Mouse (Mus musculus): Measurements from ENCODE around the gene Calcoco1. TPM values are rescaled to one million over a fixed set of nuclear protein-coding genes. Genes with fewer than 3 reads are reported as not detected.
A peak's percentile ranks its signal among the peaks of the same experiment; 100 is the strongest.

Gene Calcoco1
- polyA plus RNA-seq, 1 experiment from 2014 or later: 41.3 TPM

DNA sequence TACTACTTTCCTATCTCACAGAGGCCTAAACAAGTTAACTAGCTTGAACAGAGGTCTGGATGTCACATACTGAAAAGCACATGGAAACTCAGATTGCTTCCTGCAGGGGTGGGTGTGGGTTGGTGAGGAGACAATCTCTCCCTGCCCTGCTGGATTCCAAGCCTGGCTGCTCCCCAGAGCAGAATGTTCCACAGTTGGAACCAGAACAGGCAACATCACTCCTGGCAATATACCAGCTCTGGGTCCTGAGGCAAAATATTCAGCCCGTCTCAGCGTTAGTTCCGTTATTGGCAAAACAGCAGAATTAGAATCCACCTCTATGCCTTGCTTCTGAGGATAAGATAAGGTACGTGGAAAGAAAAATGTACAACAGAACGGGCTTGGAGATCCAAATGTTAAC is 28.3 kb upstream of the Calcoco1 start:
- ATAC-seq (ENCODE audit: low FRiP score, low TSS enrichment): no peak
- Histone ChIP-seq H3K9ac (ENCODE audit: low read depth, low read length) (no peak overlapping the region), H3K27me3 (ENCODE audit: control insufficient read depth, insufficient read depth, low read length) (peaks cover 29% of the 10 kb centered on the region), H3K27ac (ENCODE audit: low read depth, low read length) (no peak overlapping the region), H3K9me3 (ENCODE audit: control insufficient read depth, low read length) (no peaks in the 10 kb centered on the region), H3K4me3 (ENCODE audit: low read length) (no peak overlapping the region), H3K4me1 (ENCODE audit: control insufficient read depth, insufficient read depth, low read length) (peaks cover 8% of the 10 kb centered on the region), H3K4me2 (replicated peaks; ENCODE audit: low read depth, low read length) (no peak overlapping the region), H3K36me3 (ENCODE audit: control insufficient read depth, insufficient read depth, low read length) (no peaks in the 10 kb centered on the region)
- WGBS: 65% methylated on average over 5 of the region's 5 CpGs

GRCm38 (mm10) chr15:102749103-102749502 is 27.1 kb upstream of the Calcoco1 start:
- WGBS: 38% methylated on average over 1 of the region's 1 CpGs
- Histone ChIP-seq H3K9me3 (ENCODE audit: control insufficient read depth, low read length) (no peaks in the 10 kb centered on the region), H3K9ac (ENCODE audit: low read depth, low read length) (no peak overlapping the region), H3K27me3 (ENCODE audit: control insufficient read depth, insufficient read depth, low read length) (peaks cover 41% of the 10 kb centered on the region), H3K36me3 (ENCODE audit: control insufficient read depth, insufficient read depth, low read length) (no peaks in the 10 kb centered on the region), H3K4me3 (ENCODE audit: low read length) (no peak overlapping the region), H3K27ac (ENCODE audit: low read depth, low read length) (no peak overlapping the region), H3K4me1 (ENCODE audit: control insufficient read depth, insufficient read depth, low read length) (peaks cover 11% of the 10 kb centered on the region), H3K4me2 (replicated peaks; ENCODE audit: low read depth, low read length) (no peak overlapping the region)
- ATAC-seq (ENCODE audit: low FRiP score, low TSS enrichment): no peak; the same call in 1 of the 2 replicates

GRCm38 (mm10) chr15:102747853-102748252 is 25.9 kb upstream of the Calcoco1 start:
- Histone ChIP-seq H3K27me3 (ENCODE audit: control insufficient read depth, insufficient read depth, low read length) (peaks cover 53% of the 10 kb centered on the region), H3K9ac (ENCODE audit: low read depth, low read length) (no peak overlapping the region), H3K27ac (ENCODE audit: low read depth, low read length) (no peak overlapping the region), H3K4me1 (ENCODE audit: control insufficient read depth, insufficient read depth, low read length) (peaks cover 16% of the 10 kb centered on the region), H3K36me3 (ENCODE audit: control insufficient read depth, insufficient read depth, low read length) (no peaks in the 10 kb centered on the region), H3K9me3 (ENCODE audit: control insufficient read depth, low read length) (no peaks in the 10 kb centered on the region), H3K4me2 (replicated peaks; ENCODE audit: low read depth, low read length) (peak overlapping the region; percentile 92), H3K4me3 (ENCODE audit: low read length) (no peak overlapping the region)
- 28% methylated on average over 8 of the region's 8 CpGs for WGBS
- ATAC-seq (ENCODE audit: low FRiP score, low TSS enrichment): no peak

DNA sequence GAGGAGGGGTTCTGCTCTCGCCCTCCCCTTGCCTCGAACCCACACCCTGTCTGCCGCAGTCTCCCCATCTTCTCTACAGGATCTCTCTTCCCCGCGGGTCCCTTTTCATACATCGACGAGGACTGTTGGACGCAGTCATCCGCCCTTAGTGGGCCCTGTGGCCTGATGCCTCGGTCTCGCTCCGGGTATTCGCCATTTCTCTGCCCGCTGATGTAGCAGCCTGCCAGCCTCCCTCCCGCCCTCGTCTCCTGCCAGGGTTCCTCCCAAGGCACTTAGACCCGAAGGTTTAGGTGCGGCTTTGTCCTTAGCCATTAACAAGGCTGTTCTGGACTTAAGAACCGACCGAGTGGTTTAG is 25.3 kb upstream of the Calcoco1 start:
- Histone ChIP-seq H3K4me1 (ENCODE audit: control insufficient read depth, insufficient read depth, low read length) (peaks cover 16% of the 10 kb centered on the region), H3K27ac (ENCODE audit: low read depth, low read length) (0 out of 2 replicates have a peak overlapping the region, but pooled peaks have one; percentile 3), H3K9ac (ENCODE audit: low read depth, low read length) (peak overlapping the region; percentile 61), H3K36me3 (ENCODE audit: control insufficient read depth, insufficient read depth, low read length) (no peaks in the 10 kb centered on the region), H3K9me3 (ENCODE audit: control insufficient read depth, low read length) (no peaks in the 10 kb centered on the region), H3K4me2 (replicated peaks; ENCODE audit: low read depth, low read length) (peak overlapping the region; percentile 92), H3K27me3 (ENCODE audit: control insufficient read depth, insufficient read depth, low read length) (peaks cover 54% of the 10 kb centered on the region), H3K4me3 (ENCODE audit: low read length) (peak overlapping the region; percentile 45)
- no peak for ATAC-seq (ENCODE audit: low FRiP score, low TSS enrichment)
- WGBS: under 1% methylated on average over 20 of the region's 20 CpGs

DNA sequence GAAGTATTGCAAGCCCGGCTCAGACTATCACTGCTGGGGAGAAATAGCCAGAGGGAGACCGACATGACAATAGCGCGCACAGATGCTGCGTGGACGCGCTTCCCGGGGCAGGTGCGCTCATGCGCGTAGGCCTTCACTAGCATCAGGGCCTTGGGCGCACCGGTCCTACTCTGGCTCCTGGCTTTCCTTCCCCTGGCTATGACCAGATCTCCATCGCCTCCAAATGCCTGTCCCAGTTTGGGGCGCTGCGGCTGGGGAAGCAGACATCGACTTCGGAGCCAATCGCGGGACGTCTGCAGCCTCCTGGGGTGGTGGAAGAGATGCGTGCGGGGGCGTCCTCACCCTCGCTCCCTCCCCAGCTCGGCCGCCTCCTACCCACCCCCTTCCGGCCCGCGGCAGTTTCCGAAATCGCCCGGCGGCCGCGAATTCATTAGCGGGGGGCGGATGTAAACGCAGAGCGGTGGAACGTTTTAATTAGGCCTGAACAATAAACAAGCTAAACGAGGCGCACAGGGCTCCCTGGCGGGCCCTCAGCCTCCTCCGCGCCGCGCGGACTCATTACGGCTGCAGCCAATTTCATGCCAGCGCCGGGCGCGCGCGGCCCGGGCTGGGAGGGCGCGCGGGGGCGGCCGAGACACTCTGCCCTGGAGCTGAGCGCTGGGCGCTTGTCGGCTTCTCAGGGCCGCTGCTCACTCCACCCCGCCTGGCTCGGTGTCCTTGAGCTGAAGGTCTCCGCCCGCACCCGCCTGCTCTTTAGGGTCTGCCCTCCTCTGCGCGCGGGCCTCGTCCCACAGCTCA is 24.7 kb upstream of the Calcoco1 start:
- H3K9me3 ChIP-seq (ENCODE audit: control insufficient read depth, low read length): no peaks in the 10 kb centered on the region
- H3K9ac ChIP-seq (ENCODE audit: low read depth, low read length): peak overlapping the region; percentile 61
- H3K27ac ChIP-seq (ENCODE audit: low read depth, low read length): 0 out of 2 replicates have a peak overlapping the region, but pooled peaks have one; percentile 3
- peak overlapping the region; percentile 92 for H3K4me2 ChIP-seq (replicated peaks; ENCODE audit: low read depth, low read length)
- 1% methylated on average over 75 of the region's 75 CpGs for WGBS
- H3K4me1 ChIP-seq (ENCODE audit: control insufficient read depth, insufficient read depth, low read length): peaks cover 16% of the 10 kb centered on the region
- H3K36me3 ChIP-seq (ENCODE audit: control insufficient read depth, insufficient read depth, low read length): no peaks in the 10 kb centered on the region
- peak; percentile 54 for ATAC-seq (ENCODE audit: low FRiP score, low TSS enrichment)
- H3K4me3 ChIP-seq (ENCODE audit: low read length): peak overlapping the region; percentile 45
- H3K27me3 ChIP-seq (ENCODE audit: control insufficient read depth, insufficient read depth, low read length): peaks cover 54% of the 10 kb centered on the region

- ATAC-seq (ENCODE audit: low FRiP score, low TSS enrichment): no peak
- no peak overlapping the region for H3K27ac ChIP-seq (ENCODE audit: low read depth, low read length)
- H3K9ac ChIP-seq (ENCODE audit: low read depth, low read length): 0 out of 2 replicates have a peak overlapping the region, but pooled peaks have one; percentile 61
- H3K9me3 ChIP-seq (ENCODE audit: control insufficient read depth, low read length): no peaks in the 10 kb centered on the region
- H3K27me3 ChIP-seq (ENCODE audit: control insufficient read depth, insufficient read depth, low read length): peaks cover 54% of the 10 kb centered on the region
- WGBS: 10% methylated on average over 11 of the region's 11 CpGs
- H3K4me3 ChIP-seq (ENCODE audit: low read length): peak overlapping the region; percentile 45
- H3K4me1 ChIP-seq (ENCODE audit: control insufficient read depth, insufficient read depth, low read length): peaks cover 16% of the 10 kb centered on the region
- H3K36me3 ChIP-seq (ENCODE audit: control insufficient read depth, insufficient read depth, low read length): no peaks in the 10 kb centered on the region
- H3K4me2 ChIP-seq (replicated peaks; ENCODE audit: low read depth, low read length): peak overlapping the region; percentile 92
Measured at GRCm38 (mm10) chr15:102746126-102746487, 24.1 kb upstream of the Calcoco1 start.

DNA sequence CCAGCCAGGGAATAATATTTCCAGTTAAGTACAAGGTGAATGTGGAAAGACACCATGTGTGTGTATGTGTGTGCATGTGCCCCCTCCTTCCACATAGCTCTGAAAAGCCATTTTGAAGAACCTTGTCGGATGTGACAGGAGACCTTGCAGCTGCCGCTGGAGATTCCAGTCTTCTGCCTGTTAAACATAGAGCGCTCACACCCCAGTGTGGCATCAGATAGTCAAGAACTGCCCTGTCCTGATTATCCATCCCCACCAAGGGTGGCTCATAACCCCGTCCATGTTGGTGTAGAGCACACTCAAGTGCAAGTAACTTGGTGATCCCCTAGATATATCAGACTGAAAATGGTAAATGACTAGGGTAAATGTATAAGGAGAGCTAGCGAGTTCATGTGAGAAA is 23.4 kb upstream of the Calcoco1 start:
- H3K4me3 ChIP-seq (ENCODE audit: low read length): no peak overlapping the region
- ATAC-seq (ENCODE audit: low FRiP score, low TSS enrichment): no peak
- no peak overlapping the region for H3K27ac ChIP-seq (ENCODE audit: low read depth, low read length)
- WGBS: 36% methylated on average over 5 of the region's 5 CpGs
- no peak overlapping the region for H3K4me2 ChIP-seq (replicated peaks; ENCODE audit: low read depth, low read length)
- H3K4me1 ChIP-seq (ENCODE audit: control insufficient read depth, insufficient read depth, low read length): peaks cover 16% of the 10 kb centered on the region
- H3K9me3 ChIP-seq (ENCODE audit: control insufficient read depth, low read length): no peaks in the 10 kb centered on the region
- no peak overlapping the region for H3K9ac ChIP-seq (ENCODE audit: low read depth, low read length)
- H3K27me3 ChIP-seq (ENCODE audit: control insufficient read depth, insufficient read depth, low read length): peaks cover 56% of the 10 kb centered on the region
- no peaks in the 10 kb centered on the region for H3K36me3 ChIP-seq (ENCODE audit: control insufficient read depth, insufficient read depth, low read length)

DNA sequence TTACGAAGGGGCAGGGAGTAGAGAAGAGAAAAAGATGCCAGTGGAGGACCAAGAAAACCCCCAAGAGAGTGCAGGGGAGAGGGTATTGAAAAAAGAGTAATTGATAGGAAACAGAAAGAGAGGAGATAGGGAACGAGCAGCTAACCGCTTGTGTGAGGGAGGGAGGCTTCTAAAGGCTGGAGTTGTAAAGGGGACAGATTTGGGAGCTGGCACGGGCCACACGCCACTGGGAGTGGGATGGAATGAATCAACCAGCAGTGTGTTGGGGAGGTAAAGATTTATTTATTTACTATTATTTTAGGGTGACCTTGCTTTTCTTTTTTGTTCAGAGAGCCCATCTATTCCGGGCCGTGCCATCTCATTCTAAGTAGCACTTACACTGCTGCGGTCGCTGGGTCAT is 22.9 kb upstream of the Calcoco1 start:
- Histone ChIP-seq H3K4me2 (replicated peaks; ENCODE audit: low read depth, low read length) (no peak overlapping the region), H3K36me3 (ENCODE audit: control insufficient read depth, insufficient read depth, low read length) (no peaks in the 10 kb centered on the region), H3K4me3 (ENCODE audit: low read length) (no peak overlapping the region), H3K9ac (ENCODE audit: low read depth, low read length) (no peak overlapping the region), H3K27ac (ENCODE audit: low read depth, low read length) (no peak overlapping the region), H3K9me3 (ENCODE audit: control insufficient read depth, low read length) (no peaks in the 10 kb centered on the region), H3K27me3 (ENCODE audit: control insufficient read depth, insufficient read depth, low read length) (peaks cover 56% of the 10 kb centered on the region), H3K4me1 (ENCODE audit: control insufficient read depth, insufficient read depth, low read length) (peaks cover 16% of the 10 kb centered on the region)
- 12% methylated on average over 9 of the region's 9 CpGs for WGBS
- no peak for ATAC-seq (ENCODE audit: low FRiP score, low TSS enrichment)

DNA sequence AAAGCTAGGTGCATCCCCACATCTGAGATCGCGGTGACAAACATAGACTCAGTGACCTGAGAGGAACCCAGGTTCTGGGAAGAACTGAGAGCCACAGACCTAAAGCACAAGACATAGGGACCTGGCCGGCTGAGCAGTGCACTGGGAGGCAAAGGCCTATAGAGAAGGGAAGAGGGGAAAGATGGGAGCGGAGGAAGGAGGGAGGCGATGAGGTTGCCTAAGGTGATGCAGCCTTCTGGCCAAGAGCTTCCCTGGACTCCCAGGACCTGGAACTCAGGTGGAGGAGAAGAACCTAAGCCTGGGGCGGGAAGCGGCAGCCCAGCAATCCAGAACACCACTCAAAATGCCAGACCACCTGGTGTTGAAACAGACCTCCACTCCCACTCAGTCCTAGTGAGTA is 22.4 kb upstream of the Calcoco1 start:
- peaks cover 56% of the 10 kb centered on the region for H3K27me3 ChIP-seq (ENCODE audit: control insufficient read depth, insufficient read depth, low read length)

More for the DNA sequence above, 22.4 kb upstream of the Calcoco1 start:
- no peak for ATAC-seq (ENCODE audit: low FRiP score, low TSS enrichment)
- peaks cover 16% of the 10 kb centered on the region for H3K4me1 ChIP-seq (ENCODE audit: control insufficient read depth, insufficient read depth, low read length)
- H3K9ac ChIP-seq (ENCODE audit: low read depth, low read length): no peak overlapping the region
- no peak overlapping the region for H3K4me2 ChIP-seq (replicated peaks; ENCODE audit: low read depth, low read length)
- WGBS: 20% methylated on average over 7 of the region's 7 CpGs
- H3K36me3 ChIP-seq (ENCODE audit: control insufficient read depth, insufficient read depth, low read length): no peaks in the 10 kb centered on the region
- no peak overlapping the region for H3K4me3 ChIP-seq (ENCODE audit: low read length)
- H3K9me3 ChIP-seq (ENCODE audit: control insufficient read depth, low read length): no peaks in the 10 kb centered on the region
- H3K27ac ChIP-seq (ENCODE audit: low read depth, low read length): no peak overlapping the region
